Mouse (Mus musculus) B cell, adult 2 months (primary cell): ENCODE results near the gene Etl4.
A peak's percentile ranks its signal among the peaks of the same experiment; 100 is the strongest.

Experiments used
- DNase-seq, 2 experiments: peaks; one replicate each; pipeline ENCODE4 v3.0.0; 2022

Etl4 gene

GRCm38 (mm10) chr2:19909171-19909899 lies at the start of gene Etl4:
Gene Etl4 (plus strand): TSS chr2:19909780.
- no peak for DNase-seq

- no peak for DNase-seq
Observed at GRCm38 (mm10) chr2:19869167-19869566, 40.4 kb upstream of the Etl4 start.

GRCm38 (mm10) chr2:19871881-19872280 lies 37.7 kb upstream of the Etl4 start:
- DNase-seq, result no peak

- DNase-seq, result peak in 1 of 2 experiments; percentile 2
Observed at GRCm38 (mm10) chr2:19890875-19891274, 18.7 kb upstream of the Etl4 start.

- no peak for DNase-seq
Observed at GRCm38 (mm10) chr2:19909900-19910780, 560 bp downstream of the Etl4 start.

GRCm38 (mm10) chr2:19910781-19911175 lies 1.2 kb downstream of the Etl4 start:
- DNase-seq, result no peak

GRCm38 (mm10) chr2:19919190-19919589 lies 9.6 kb downstream of the Etl4 start:
- DNase-seq, result peak; percentile 64 to 66

GRCm38 (mm10) chr2:19930009-19930408 lies 20.4 kb downstream of the Etl4 start:
- no peak for DNase-seq

- no peak for DNase-seq
Observed at GRCm38 (mm10) chr2:19933836-19934235, 24.3 kb downstream of the Etl4 start.

- DNase-seq, result no peak
Observed at GRCm38 (mm10) chr2:19945205-19945604, 35.6 kb downstream of the Etl4 start.

GRCm38 (mm10) chr2:19953028-19953427 lies 43.4 kb downstream of the Etl4 start:
- DNase-seq, result no peak

- no peak for DNase-seq
Observed at GRCm38 (mm10) chr2:19966445-19966844, 56.9 kb downstream of the Etl4 start.

GRCm38 (mm10) chr2:20037671-20038070 lies 128.1 kb downstream of the Etl4 start:
- DNase-seq, result no peak

- no peak for DNase-seq
Observed at GRCm38 (mm10) chr2:20072377-20072776, 162.8 kb downstream of the Etl4 start.

GRCm38 (mm10) chr2:20076118-20076796 lies 166.7 kb downstream of the Etl4 start:
- no peak for DNase-seq

- no peak for DNase-seq
Observed at GRCm38 (mm10) chr2:20084781-20085180, 175.2 kb downstream of the Etl4 start.

GRCm38 (mm10) chr2:20105456-20105855 lies 195.9 kb downstream of the Etl4 start:
- DNase-seq, result no peak

- no peak for DNase-seq
Observed at GRCm38 (mm10) chr2:20111703-20112102, 202.1 kb downstream of the Etl4 start.

GRCm38 (mm10) chr2:20125914-20126313 lies 216.3 kb downstream of the Etl4 start:
- DNase-seq, result no peak

- no peak for DNase-seq
Observed at GRCm38 (mm10) chr2:20131792-20132191, 222.2 kb downstream of the Etl4 start.

GRCm38 (mm10) chr2:20138426-20138825 lies 228.8 kb downstream of the Etl4 start:
- no peak for DNase-seq

- no peak for DNase-seq
Observed at GRCm38 (mm10) chr2:20145368-20145767, 235.8 kb downstream of the Etl4 start.

- DNase-seq, result no peak
Observed at GRCm38 (mm10) chr2:20167073-20167472, 257.5 kb downstream of the Etl4 start.
